Mouse (Mus musculus) kidney, adult 2 months (tissue): ENCODE results near the gene Sergef.

Experiments used
- CTCF ChIP-seq: fragments of 200-500 bp; conservative IDR thresholded peaks from 2 replicates; pipeline ENCODE4 v1.5.1; 2011; ENCODE audit warnings: low read depth, mild to moderate bottlenecking, control low read depth, low read length, moderate library complexity, mixed read lengths; ENCODE audit not compliant: insufficient read depth, insufficient read length
- POLR2A ChIP-seq: fragments of 200-500 bp; IDR thresholded peaks from one replicate; pipeline ENCODE4 v1.6.1; 2011; ENCODE audit warnings: low read depth, low read length, control low read depth

DNA sequence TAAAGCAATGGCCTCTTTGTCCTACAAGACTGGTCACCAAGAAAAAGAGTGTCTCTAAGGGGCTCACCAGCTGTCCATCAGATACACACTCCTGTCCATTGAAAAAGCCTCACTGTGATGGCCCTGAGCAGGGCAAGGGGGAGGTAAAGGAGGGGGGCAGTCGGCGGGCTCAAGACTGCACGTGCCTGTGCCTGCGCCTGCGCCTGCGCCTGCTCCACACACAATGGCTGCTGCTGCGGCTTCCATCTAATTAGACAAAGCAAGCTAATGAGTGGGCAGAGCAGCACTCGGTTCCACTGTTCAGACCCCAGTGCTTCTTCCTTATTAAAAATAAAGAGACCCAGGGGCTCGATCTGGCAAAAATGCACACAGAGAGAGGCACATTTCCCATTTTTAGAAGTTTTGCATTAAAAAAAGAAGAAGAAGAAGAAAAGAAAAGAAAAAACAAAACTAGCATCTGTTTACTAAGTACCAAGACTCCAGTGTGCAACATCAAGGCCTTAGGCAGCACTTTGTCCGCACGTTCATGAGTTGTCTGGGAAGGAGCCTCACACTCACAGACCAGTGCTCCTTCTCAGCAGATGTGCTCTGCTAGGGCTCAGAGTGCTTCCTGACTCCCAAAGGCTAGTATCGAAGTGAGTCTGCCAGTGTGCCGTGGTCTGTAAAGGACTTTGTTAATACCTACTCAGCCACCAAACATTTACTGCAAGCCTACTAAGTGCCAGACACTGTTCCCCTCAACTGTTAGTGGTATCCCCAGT is 83.1 kb downstream of the Sergef start:
- no peak for TF ChIP-seq POLR2A
- no peak for TF ChIP-seq CTCF
